Mouse (Mus musculus) embryonic facial prominence, embryonic 10.5 days (tissue): Measurements from ENCODE around the gene Polr2j. TPM values are rescaled to one million over a fixed set of nuclear protein-coding genes. Genes with fewer than 3 reads are reported as not detected.
A peak's percentile ranks its signal among the peaks of the same experiment; 100 is the strongest.

Experiments
- DNase-seq: peaks from one replicate; pipeline ENCODE4 v3.0.0-alpha.2; 2017; ENCODE audit warnings: low spot score
- H3K27ac ChIP-seq: fragments of 300-500 bp; sonication (generic); replicated peaks from 2 replicates; pipeline ENCODE4 v1.5.1; 2016; ENCODE audit warnings: mild to moderate bottlenecking
- H3K27me3 ChIP-seq: fragments of 300-500 bp; sonication (generic); replicated peaks from 2 replicates; pipeline ENCODE4 v1.6.1; 2016; ENCODE audit warnings: low read depth, mild to moderate bottlenecking; ENCODE audit not compliant: poor library complexity, severe bottlenecking
- H3K36me3 ChIP-seq: fragments of 300-500 bp; sonication (generic); replicated peaks from 2 replicates; pipeline ENCODE4 v1.6.1; 2016; ENCODE audit warnings: mild to moderate bottlenecking, moderate library complexity
- H3K4me1 ChIP-seq: fragments of 300-500 bp; sonication (generic); 2 replicates; pipeline ENCODE4 v1.6.1; 2016
- H3K4me3 ChIP-seq: fragments of 300-500 bp; sonication (generic); 2 replicates; pipeline ENCODE4 v1.5.1; 2016; ENCODE audit warnings: mild to moderate bottlenecking, moderate library complexity
- H3K9me3 ChIP-seq: fragments of 300-500 bp; sonication (generic); 2 replicates; pipeline ENCODE4 v1.6.1; 2016; ENCODE audit warnings: mild to moderate bottlenecking
- whole genome bisulfite sequencing: fragments of 180-500 bp; shearing (Covaris S2); methylation state at CpG from one replicate; pipeline ENCODE4 v1.1.7; 2016; 5-methylcytosine and 5-hydroxymethylcytosine counted together
- polyA plus RNA-seq: library from polyadenylated mRNA; unstranded; fragments of >200 nt; fragmentation: Nextera tagmentation; extraction: Ambion mirVana; gene quantifications from 2 replicates; pipeline ENCODE4 v1.2.1, GENCODE M21; 2016

The Polr2j gene
- polyA plus RNA-seq, result 300 and 301 TPM in 2 replicates

DNA sequence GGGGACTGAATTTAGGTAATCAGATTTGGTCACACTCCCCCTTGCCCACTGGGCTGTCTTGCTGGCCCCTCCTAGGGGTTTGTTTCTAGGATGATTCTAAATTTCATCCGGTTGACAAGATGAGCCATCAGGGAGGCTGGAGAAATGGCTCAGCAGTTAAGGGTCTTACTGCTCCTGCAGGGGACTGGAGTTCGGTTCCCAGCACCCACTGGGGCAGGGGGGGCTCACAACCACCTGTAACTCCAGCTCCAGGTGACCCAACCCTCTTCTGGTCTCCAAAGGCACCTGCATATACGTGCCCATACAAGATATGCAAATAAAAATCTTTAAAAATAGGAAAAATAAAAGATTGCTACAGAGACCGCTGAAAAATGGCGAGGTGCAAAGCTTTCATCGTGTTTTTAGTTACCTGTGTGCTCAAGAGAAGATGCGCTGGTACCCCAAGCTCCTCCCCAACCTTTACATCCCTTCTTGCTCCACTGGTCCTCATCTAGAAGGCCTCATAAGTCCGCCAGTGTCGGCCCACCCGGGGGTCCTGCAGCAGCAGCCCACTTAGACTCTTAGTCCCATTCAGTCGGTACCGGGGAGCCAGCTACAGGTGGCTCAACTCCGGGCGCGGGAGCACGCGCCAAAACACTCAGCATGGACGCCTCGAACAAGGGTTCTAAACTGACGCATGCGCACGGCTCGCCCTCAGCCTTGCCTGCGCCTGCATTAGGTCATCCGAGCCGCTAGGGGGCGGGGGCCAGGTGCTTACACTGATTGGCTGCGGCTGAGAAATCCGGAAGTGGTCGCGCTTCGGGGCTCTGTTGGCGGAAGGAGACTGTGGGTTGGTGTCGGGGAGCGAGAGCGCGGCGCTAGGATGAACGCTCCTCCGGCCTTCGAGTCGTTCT is at the start of gene Polr2j:
Gene Polr2j, plus strand, starts transcription at position 741 of the 893 bp plus-strand sequence.
- Histone ChIP-seq H3K27me3 (no peaks in the 10 kb centered on the region), H3K4me3 (peak within 1 kb of the TSS; percentile 98), H3K27ac (peak within 1 kb of the TSS; percentile 92), H3K4me1 (peaks cover 26% of the 10 kb centered on the region), H3K9me3 (no peaks in the 10 kb centered on the region), H3K36me3 (peaks cover 38% of the 10 kb centered on the region)
- WGBS, result 3% methylated on average over 42 of the region's 42 CpGs
- peak; percentile 98 for DNase-seq

DNA sequence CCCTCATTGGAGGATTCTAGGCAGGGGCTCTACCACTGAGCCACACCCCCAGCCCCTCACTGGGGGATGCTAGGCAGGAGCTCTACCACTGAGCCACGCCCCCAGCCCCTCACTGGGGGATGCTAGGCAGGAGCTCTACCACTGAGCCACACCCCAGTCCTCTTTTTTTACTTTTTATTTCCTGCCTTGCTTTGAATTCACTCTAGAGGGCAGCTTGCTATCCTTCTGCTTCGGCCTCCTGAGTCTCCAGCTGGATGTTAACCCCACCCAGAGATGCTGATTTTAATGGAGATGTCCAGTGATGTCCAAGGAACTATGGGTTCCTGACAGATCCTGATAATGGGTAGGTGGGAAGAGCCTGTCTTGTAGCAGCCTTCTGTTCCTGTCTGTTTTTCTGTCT is 47.0 kb upstream of the Polr2j start:
- 70% methylated on average over 2 of the region's 2 CpGs for WGBS

DNA sequence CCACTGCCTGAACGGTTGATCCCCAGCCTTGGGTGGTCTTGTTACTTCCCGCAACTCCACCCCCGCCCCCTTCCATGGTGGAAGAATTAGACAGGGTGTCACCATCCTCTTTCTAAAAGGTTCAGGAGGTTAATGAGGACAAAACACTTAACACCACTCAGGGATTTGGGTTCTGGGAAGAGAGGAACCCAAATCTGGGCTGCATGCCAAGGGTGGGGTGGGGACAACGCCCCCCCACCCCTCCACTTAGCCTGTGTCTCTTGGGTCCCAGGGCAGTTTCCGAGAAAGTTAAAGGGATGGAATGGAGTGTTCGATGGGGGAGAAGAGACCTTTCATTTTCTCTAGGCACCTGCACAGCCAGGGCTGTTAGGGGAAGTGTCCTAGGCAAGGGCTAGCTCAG is 43.4 kb upstream of the Polr2j start:
- Histone ChIP-seq H3K9me3 (no peaks in the 10 kb centered on the region), H3K27me3 (no peaks in the 10 kb centered on the region), H3K4me1 (no peaks in the 10 kb centered on the region), H3K4me3 (no peak overlapping the region), H3K27ac (no peak overlapping the region), H3K36me3 (no peaks in the 10 kb centered on the region)
- 72% methylated on average over 6 of the region's 6 CpGs for WGBS
- DNase-seq, result no peak

More for the DNA sequence above, 47.0 kb upstream of the Polr2j start:
- H3K9me3 ChIP-seq, result no peaks in the 10 kb centered on the region
- H3K4me3 ChIP-seq, result no peak overlapping the region
- no peaks in the 10 kb centered on the region; the same call in 1 of the 2 replicates for H3K27me3 ChIP-seq
- no peak overlapping the region for H3K27ac ChIP-seq
- H3K4me1 ChIP-seq, result no peaks in the 10 kb centered on the region
- H3K36me3 ChIP-seq, result no peaks in the 10 kb centered on the region
- DNase-seq, result no peak

DNA sequence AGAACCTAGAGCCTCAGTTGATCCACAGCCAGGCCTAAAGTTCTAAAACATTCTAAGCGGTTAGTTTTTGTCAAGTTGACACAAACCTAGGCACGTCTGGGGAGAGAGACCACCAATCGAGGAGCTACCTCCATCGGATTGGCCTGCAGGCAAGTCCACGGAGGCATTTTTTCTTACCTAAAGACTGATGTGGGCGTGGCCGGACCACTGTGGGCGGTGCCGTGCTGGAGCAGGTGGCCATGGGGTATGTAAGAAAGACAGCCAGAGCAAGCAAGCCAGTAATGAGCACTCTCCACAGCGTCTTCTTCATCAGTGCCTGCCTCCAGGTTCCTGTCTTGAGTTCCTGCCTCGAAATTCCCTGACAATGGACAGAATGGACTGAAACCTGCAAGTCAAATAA is 42.9 kb upstream of the Polr2j start:
- H3K36me3 ChIP-seq, result no peaks in the 10 kb centered on the region
- no peak for DNase-seq
- WGBS, result 67% methylated on average over 11 of the region's 11 CpGs
- H3K4me3 ChIP-seq, result no peak overlapping the region
- no peaks in the 10 kb centered on the region for H3K27me3 ChIP-seq
- no peak overlapping the region for H3K27ac ChIP-seq
- no peaks in the 10 kb centered on the region for H3K4me1 ChIP-seq
- no peaks in the 10 kb centered on the region for H3K9me3 ChIP-seq

DNA sequence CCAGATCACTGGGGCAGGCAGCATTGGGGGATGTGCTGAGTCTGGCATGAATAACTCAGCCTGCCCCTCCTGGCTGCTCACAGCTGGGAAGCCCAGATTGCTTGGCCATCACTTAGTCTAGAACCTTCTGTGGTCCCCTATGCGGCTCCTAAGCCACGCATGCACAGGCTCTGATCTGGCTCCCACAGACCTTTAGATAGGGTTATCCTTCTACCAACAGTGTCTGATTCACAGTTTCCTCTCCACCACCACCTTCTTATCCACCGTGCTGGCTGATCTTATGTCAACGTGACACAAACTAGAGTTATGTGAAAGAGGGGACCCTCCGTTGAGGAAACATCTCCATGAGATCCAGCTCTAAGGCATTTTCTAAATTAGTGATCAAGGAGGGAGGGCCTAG is 41.4 kb upstream of the Polr2j start:
- Histone ChIP-seq H3K4me1 (no peaks in the 10 kb centered on the region), H3K27ac (no peak overlapping the region), H3K36me3 (no peaks in the 10 kb centered on the region), H3K4me3 (no peak overlapping the region), H3K9me3 (no peaks in the 10 kb centered on the region), H3K27me3 (no peaks in the 10 kb centered on the region)
- 89% methylated on average over 5 of the region's 5 CpGs for WGBS
- no peak for DNase-seq

DNA sequence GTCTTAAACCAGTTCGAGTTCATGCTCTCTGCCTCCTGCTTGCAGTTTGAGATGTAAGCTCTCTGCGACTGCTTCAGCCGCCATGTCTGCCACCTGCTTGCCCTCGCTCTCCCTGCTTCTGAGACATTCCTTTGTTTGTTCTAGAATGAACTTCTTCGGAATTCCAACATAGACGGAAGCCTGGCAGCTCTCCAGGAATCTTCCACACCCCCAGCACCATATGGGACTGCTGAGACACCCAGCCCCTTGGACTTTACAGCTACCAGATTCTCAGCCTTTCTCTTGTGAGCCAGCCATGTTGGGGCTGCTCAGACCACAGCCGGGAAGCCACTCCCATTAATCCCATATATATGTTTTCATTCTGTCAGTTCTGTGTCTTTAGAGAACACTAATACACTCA is 40.1 kb upstream of the Polr2j start:
- WGBS, result 69% methylated on average over 7 of the region's 7 CpGs
- Histone ChIP-seq H3K4me1 (no peaks in the 10 kb centered on the region), H3K4me3 (no peak overlapping the region), H3K36me3 (no peaks in the 10 kb centered on the region), H3K27me3 (no peaks in the 10 kb centered on the region), H3K27ac (no peak overlapping the region), H3K9me3 (no peaks in the 10 kb centered on the region)
- DNase-seq, result no peak

DNA sequence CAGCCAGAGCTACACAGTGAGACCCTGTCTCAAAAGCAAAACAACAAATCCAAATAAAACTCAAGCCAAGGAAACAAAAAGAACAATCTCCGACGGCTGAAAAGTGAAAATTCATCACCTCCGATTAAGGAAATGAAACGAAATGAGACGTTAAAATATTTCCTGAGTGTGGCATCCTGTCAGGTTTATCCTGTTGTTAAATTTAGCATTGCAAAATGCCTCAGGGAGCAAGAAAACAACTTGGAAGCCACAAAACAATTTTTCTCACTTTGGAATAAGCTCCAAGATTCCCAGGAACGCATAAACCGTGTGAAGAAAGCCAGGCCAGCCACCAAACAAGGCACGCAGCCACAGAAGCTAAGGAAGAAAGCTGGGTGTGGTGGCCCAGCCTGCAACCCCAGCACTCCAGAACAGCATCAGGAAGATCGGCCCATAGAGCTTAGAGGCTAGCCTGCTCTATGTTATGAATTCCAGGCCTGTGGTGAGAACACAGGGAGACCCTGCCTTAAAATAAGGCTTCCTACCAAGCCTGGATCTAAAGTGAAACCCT is 39.4 kb upstream of the Polr2j start:
- H3K36me3 ChIP-seq, result no peaks in the 10 kb centered on the region
- no peak for DNase-seq
- H3K4me1 ChIP-seq, result no peaks in the 10 kb centered on the region
- H3K27me3 ChIP-seq, result no peaks in the 10 kb centered on the region
- no peak overlapping the region for H3K27ac ChIP-seq
- no peaks in the 10 kb centered on the region for H3K9me3 ChIP-seq
- 92% methylated on average over 9 of the region's 9 CpGs for WGBS
- H3K4me3 ChIP-seq, result no peak overlapping the region

DNA sequence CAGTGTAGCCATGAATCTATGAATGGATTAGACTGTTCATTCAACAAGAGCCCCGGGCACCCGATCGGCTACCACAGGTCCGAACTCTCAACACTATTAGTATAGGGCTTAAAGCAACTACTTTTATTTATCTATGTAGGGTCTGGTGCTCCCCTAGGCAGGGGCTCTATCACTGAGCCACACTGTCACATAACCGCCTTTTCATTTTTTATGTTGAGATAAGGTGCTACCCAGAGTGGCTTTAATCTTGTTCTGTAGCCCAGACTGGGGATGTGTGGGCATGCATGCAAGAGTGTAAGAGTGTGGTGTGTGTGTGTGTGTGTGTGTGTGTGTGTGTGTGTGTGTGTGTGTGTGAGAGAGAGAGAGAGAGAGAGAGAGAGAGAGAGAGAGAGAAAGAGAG is 38.3 kb upstream of the Polr2j start:
- WGBS, result 94% methylated on average over 5 of the region's 5 CpGs
- Histone ChIP-seq H3K4me1 (peaks cover under 1% of the 10 kb centered on the region; the same call in 1 of the 2 replicates), H3K27me3 (no peaks in the 10 kb centered on the region), H3K9me3 (no peaks in the 10 kb centered on the region), H3K27ac (no peak overlapping the region), H3K36me3 (no peaks in the 10 kb centered on the region), H3K4me3 (no peak overlapping the region)
- DNase-seq, result no peak

DNA sequence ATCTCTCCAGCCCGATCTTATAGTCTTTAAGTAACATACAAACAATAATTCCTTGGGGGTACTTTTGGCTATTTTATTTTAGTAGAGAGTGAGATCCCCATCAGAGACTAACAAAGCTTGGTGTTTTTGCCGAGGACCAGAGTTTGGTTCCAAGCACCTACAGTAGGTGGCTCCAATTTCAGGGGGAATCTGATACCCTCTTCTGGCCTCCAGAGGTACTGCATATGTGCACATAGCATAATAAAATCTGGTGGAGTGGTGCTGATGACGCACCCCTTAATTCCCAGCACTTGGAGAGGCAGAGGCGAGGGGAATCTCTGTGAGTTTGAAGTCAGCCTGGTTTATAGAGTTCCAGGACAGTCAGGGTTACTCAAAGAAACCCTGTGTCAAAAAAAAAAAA is 34.1 kb upstream of the Polr2j start:
- 81% methylated on average over 4 of the region's 4 CpGs for WGBS
- Histone ChIP-seq H3K27ac (no peak overlapping the region), H3K4me3 (no peak overlapping the region), H3K9me3 (no peaks in the 10 kb centered on the region), H3K27me3 (peaks cover 35% of the 10 kb centered on the region), H3K36me3 (no peaks in the 10 kb centered on the region), H3K4me1 (peaks cover 28% of the 10 kb centered on the region)
- no peak for DNase-seq

DNA sequence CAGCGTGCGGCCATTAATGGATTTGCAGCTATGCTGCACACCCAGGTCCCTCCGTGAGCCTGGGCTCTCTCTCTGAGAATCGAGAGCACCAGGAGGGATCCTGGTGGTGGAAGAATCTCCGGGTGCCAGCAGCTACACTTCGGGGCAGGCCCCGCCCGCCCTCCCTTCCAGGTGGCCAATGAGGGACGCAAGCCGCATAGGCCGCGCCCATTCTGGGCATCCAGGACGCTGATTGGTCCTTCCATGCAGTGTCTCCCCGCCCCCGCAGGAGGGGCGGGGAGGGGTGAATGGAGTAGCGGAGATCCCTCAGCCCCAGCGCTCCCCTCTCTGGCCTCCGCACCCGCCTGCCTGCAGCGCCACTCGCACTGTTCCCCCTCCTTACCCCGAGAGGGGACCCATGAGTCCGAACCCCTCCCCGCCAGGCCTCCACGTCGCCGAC is 32.7 kb upstream of the Polr2j start, which contains the start of gene Rasa4:
Gene Rasa4, plus strand, starts transcription at position 248 of the 439 bp plus-strand sequence.
- whole genome bisulfite sequencing, result under 1% methylated on average over 28 of the region's 28 CpGs
- Histone ChIP-seq H3K9me3 (no peaks in the 10 kb centered on the region), H3K4me3 (peak within 1 kb of the TSS; percentile 67), H3K27ac (no peak within 1 kb of the TSS; the same call in 1 of the 2 replicates), H3K36me3 (no peaks in the 10 kb centered on the region), H3K4me1 (peaks cover 32% of the 10 kb centered on the region), H3K27me3 (peaks cover 41% of the 10 kb centered on the region)
- peak; percentile 94 for DNase-seq

DNA sequence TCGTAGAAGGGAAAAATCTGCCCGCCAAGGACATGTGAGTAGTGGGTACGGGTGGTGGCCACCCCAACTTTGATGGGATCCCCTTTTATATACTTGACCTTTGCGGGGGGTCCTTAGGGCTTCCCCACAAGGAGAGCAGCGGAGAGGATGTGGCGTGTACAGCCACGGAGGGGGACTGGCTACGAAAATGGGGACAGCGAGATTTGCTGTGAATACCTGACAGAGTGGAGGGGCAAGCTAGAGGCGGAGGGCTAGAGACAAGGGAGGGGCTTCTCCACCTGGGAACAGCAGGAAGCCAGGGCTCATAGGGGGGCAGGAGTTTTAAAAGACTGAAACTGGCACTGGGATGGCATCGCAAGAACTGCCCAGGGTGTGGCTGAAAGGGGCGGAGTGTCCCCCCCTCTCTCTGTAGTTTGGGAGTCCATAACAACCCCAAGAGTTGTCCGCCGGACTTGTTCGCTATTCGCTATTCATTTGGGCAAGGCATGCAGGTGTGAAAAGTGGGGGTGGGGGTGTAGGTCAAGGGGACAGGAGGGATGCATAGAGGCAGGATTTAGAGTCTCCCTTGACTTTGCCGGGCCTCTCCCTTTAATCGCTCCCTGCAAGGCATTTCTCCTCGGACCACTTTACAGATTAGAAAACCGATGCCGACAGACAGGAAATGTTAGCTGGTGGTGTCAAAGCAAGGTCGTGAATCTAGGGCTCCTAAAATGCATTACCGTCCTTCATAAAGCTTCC is 32.1 kb upstream of the Polr2j start:
- no peak for DNase-seq

DNA sequence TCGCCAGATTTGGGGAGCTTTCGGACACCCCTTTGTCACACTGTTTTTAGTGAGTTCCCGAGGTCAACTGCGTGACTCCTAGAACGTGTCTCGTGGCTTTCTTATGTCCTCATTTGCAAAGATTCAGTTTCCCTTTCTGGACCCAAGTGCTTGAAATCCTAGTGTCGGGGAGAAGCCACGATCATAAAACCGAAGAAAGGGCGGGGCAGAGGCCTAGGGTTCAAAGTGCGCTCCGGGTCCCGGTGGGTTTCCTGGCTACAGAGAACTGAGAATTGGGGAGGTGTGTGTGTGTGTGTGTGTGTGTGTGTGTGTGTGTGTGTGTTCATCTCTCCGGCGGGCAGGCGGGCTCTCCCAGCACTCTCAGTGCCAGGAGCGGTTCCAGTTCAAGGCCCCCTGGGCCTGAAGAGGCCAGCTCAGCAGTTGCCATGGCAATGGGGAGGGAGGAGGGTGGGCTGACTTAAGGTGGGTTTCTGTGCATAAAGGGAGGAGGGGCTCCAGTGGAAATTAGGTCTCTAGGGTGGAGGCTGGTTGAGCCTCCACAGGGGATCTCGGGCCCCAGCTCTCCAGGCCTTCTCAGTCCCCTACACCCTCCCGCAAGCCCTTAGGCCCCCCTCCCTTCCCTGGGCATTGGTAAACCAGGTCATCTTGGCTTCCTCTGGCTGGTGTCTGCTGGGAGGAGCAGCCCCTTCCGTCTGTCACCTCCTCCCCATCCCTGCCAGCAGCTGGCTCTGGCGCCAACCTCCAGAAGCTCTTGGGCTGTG is 31.4 kb upstream of the Polr2j start:
- Histone ChIP-seq H3K36me3 (no peaks in the 10 kb centered on the region), H3K4me3 (peak overlapping the region; percentile 67), H3K9me3 (no peaks in the 10 kb centered on the region), H3K27me3 (peaks cover 45% of the 10 kb centered on the region), H3K27ac (no peak overlapping the region), H3K4me1 (peaks cover 40% of the 10 kb centered on the region)
- DNase-seq, result peak; percentile 66
- WGBS, result 5% methylated on average over 21 of the region's 21 CpGs

More for the DNA sequence above, 32.1 kb upstream of the Polr2j start:
- Histone ChIP-seq H3K9me3 (no peaks in the 10 kb centered on the region), H3K36me3 (no peaks in the 10 kb centered on the region), H3K4me1 (peaks cover 38% of the 10 kb centered on the region), H3K4me3 (peak overlapping the region; percentile 67), H3K27ac (no peak overlapping the region; the same call in 1 of the 2 replicates), H3K27me3 (peaks cover 45% of the 10 kb centered on the region)
- WGBS, result 2% methylated on average over 23 of the region's 23 CpGs
